Mouse (Mus musculus) lung, postnatal 0 days (tissue): ENCODE measurements around the gene Cd47.

Source experiments
- CTCF ChIP-seq: IDR thresholded peaks from 2 replicates; pipeline ENCODE4 v1.5.1; 2016; ENCODE audit warnings: antibody characterized with exemption, mild to moderate bottlenecking
- EP300 ChIP-seq: IDR thresholded peaks from 2 replicates; pipeline ENCODE4 v1.6.1; 2016; ENCODE audit warnings: antibody characterized with exemption, mild to moderate bottlenecking, control low read depth

- TF ChIP-seq CTCF (no peak), EP300 (no peak)
Measured at GRCm38 (mm10) chr16:49843723-49844122, 43.4 kb downstream of the Cd47 start.
